Mouse (Mus musculus): ENCODE data around the gene Stab1. TPM values are rescaled to one million over a fixed set of nuclear protein-coding genes. Genes with fewer than 3 reads are reported as not detected.
A peak's percentile ranks its signal among the peaks of the same experiment; 100 is the strongest.

Stab1 gene
- polyA plus RNA-seq, 1 experiment from 2014 or later = 36.6 TPM

- WGBS = 59% methylated on average over 2 of the region's 2 CpGs
These were observed 3.4 kb downstream of the Stab1 start for GRCm38 (mm10) chr14:31165010-31165409.

GRCm38 (mm10) chr14:31164067-31164466 lies 4.4 kb downstream of the Stab1 start:
- peaks cover 17% of the 10 kb centered on the region for H3K4me1 ChIP-seq (ENCODE audit: control insufficient read depth, insufficient read depth, low read length)
- H3K4me2 ChIP-seq (ENCODE audit: low read depth, low read length) = no peak overlapping the region
- H3K36me3 ChIP-seq (ENCODE audit: control insufficient read depth, insufficient read depth) = no peaks in the 10 kb centered on the region
- WGBS = 35% methylated on average over 8 of the region's 8 CpGs
- no peak for ATAC-seq (replicated peaks; ENCODE audit: extremely low read depth, insufficient read depth, low FRiP score)
- H3K27me3 ChIP-seq (ENCODE audit: control insufficient read depth, insufficient read depth, low read length) = no peaks in the 10 kb centered on the region
- H3K9me3 ChIP-seq (replicated peaks; ENCODE audit: control insufficient read depth, low read length) = no peaks in the 10 kb centered on the region
- H3K4me3 ChIP-seq (ENCODE audit: low read length) = no peak overlapping the region
- no peak overlapping the region for H3K9ac ChIP-seq (ENCODE audit: low read length)
- H3K27ac ChIP-seq (ENCODE audit: low read length) = peak overlapping the region; percentile 37; the same call in 1 of the 2 replicates

More at GRCm38 (mm10) chr14:31165010-31165409, 3.4 kb downstream of the Stab1 start:
- H3K36me3 ChIP-seq (ENCODE audit: control insufficient read depth, insufficient read depth) = no peaks in the 10 kb centered on the region; the same call in 1 of the 2 replicates
- no peak overlapping the region for H3K27ac ChIP-seq (ENCODE audit: low read length)
- no peak overlapping the region for H3K9ac ChIP-seq (ENCODE audit: low read length)
- no peak overlapping the region for H3K4me2 ChIP-seq (ENCODE audit: low read depth, low read length)
- H3K27me3 ChIP-seq (ENCODE audit: control insufficient read depth, insufficient read depth, low read length) = no peaks in the 10 kb centered on the region
- no peak overlapping the region for H3K4me3 ChIP-seq (ENCODE audit: low read length)
- ATAC-seq (replicated peaks; ENCODE audit: extremely low read depth, insufficient read depth, low FRiP score) = no peak
- H3K4me1 ChIP-seq (ENCODE audit: control insufficient read depth, insufficient read depth, low read length) = peaks cover 19% of the 10 kb centered on the region
- H3K9me3 ChIP-seq (replicated peaks; ENCODE audit: control insufficient read depth, low read length) = no peaks in the 10 kb centered on the region

GRCm38 (mm10) chr14:31161638-31162037 lies 6.8 kb downstream of the Stab1 start:
- Histone ChIP-seq H3K4me3 (ENCODE audit: low read length) (no peak overlapping the region), H3K9ac (ENCODE audit: low read length) (no peak overlapping the region), H3K4me2 (ENCODE audit: low read depth, low read length) (no peak overlapping the region), H3K36me3 (ENCODE audit: control insufficient read depth, insufficient read depth) (no peaks in the 10 kb centered on the region), H3K27ac (ENCODE audit: low read length) (no peak overlapping the region), H3K4me1 (ENCODE audit: control insufficient read depth, insufficient read depth, low read length) (peaks cover 17% of the 10 kb centered on the region), H3K27me3 (ENCODE audit: control insufficient read depth, insufficient read depth, low read length) (no peaks in the 10 kb centered on the region), H3K9me3 (replicated peaks; ENCODE audit: control insufficient read depth, low read length) (no peaks in the 10 kb centered on the region)
- 76% methylated on average over 10 of the region's 10 CpGs for WGBS
- no peak for ATAC-seq (replicated peaks; ENCODE audit: extremely low read depth, insufficient read depth, low FRiP score)

GRCm38 (mm10) chr14:31161191-31161590 lies 7.2 kb downstream of the Stab1 start:
- Histone ChIP-seq H3K36me3 (ENCODE audit: control insufficient read depth, insufficient read depth) (no peaks in the 10 kb centered on the region), H3K4me1 (ENCODE audit: control insufficient read depth, insufficient read depth, low read length) (peaks cover 17% of the 10 kb centered on the region), H3K9me3 (replicated peaks; ENCODE audit: control insufficient read depth, low read length) (no peaks in the 10 kb centered on the region), H3K4me2 (ENCODE audit: low read depth, low read length) (no peak overlapping the region), H3K4me3 (ENCODE audit: low read length) (no peak overlapping the region), H3K9ac (ENCODE audit: low read length) (no peak overlapping the region), H3K27ac (ENCODE audit: low read length) (no peak overlapping the region), H3K27me3 (ENCODE audit: control insufficient read depth, insufficient read depth, low read length) (no peaks in the 10 kb centered on the region)
- ATAC-seq (replicated peaks; ENCODE audit: extremely low read depth, insufficient read depth, low FRiP score) = no peak
- WGBS = 81% methylated on average over 7 of the region's 7 CpGs

GRCm38 (mm10) chr14:31160196-31161150 lies 8.0 kb downstream of the Stab1 start:
- no peak overlapping the region for H3K4me3 ChIP-seq (ENCODE audit: low read length)
- H3K4me1 ChIP-seq (ENCODE audit: control insufficient read depth, insufficient read depth, low read length) = peaks cover 14% of the 10 kb centered on the region
- ATAC-seq (replicated peaks; ENCODE audit: extremely low read depth, insufficient read depth, low FRiP score) = no peak
- no peaks in the 10 kb centered on the region for H3K9me3 ChIP-seq (replicated peaks; ENCODE audit: control insufficient read depth, low read length)
- no peak overlapping the region for H3K4me2 ChIP-seq (ENCODE audit: low read depth, low read length)
- no peak overlapping the region for H3K9ac ChIP-seq (ENCODE audit: low read length)
- WGBS = 58% methylated on average over 27 of the region's 27 CpGs
- H3K36me3 ChIP-seq (ENCODE audit: control insufficient read depth, insufficient read depth) = no peaks in the 10 kb centered on the region
- no peaks in the 10 kb centered on the region for H3K27me3 ChIP-seq (ENCODE audit: control insufficient read depth, insufficient read depth, low read length)
- H3K27ac ChIP-seq (ENCODE audit: low read length) = no peak overlapping the region

- no peak for ATAC-seq (replicated peaks; ENCODE audit: extremely low read depth, insufficient read depth, low FRiP score)
- Histone ChIP-seq H3K4me1 (ENCODE audit: control insufficient read depth, insufficient read depth, low read length) (no peaks in the 10 kb centered on the region), H3K27me3 (ENCODE audit: control insufficient read depth, insufficient read depth, low read length) (no peaks in the 10 kb centered on the region), H3K36me3 (ENCODE audit: control insufficient read depth, insufficient read depth) (peaks cover 19% of the 10 kb centered on the region), H3K9ac (ENCODE audit: low read length) (no peak overlapping the region), H3K4me2 (ENCODE audit: low read depth, low read length) (no peak overlapping the region), H3K4me3 (ENCODE audit: low read length) (no peak overlapping the region), H3K9me3 (replicated peaks; ENCODE audit: control insufficient read depth, low read length) (0 out of 2 replicates have a peak, but pooled peaks cover 6% of the 10 kb centered on the region), H3K27ac (ENCODE audit: low read length) (no peak overlapping the region)
- 92% methylated on average over 11 of the region's 11 CpGs for WGBS
These were observed 22.7 kb downstream of the Stab1 start for GRCm38 (mm10) chr14:31145694-31146093.

GRCm38 (mm10) chr14:31141011-31141410 lies 27.4 kb downstream of the Stab1 start:
- Histone ChIP-seq H3K27ac (ENCODE audit: low read length) (no peak overlapping the region), H3K9me3 (replicated peaks; ENCODE audit: control insufficient read depth, low read length) (0 out of 2 replicates have a peak, but pooled peaks cover 6% of the 10 kb centered on the region), H3K36me3 (ENCODE audit: control insufficient read depth, insufficient read depth) (peaks cover 54% of the 10 kb centered on the region), H3K4me2 (ENCODE audit: low read depth, low read length) (no peak overlapping the region), H3K9ac (ENCODE audit: low read length) (no peak overlapping the region), H3K4me1 (ENCODE audit: control insufficient read depth, insufficient read depth, low read length) (peaks cover 2% of the 10 kb centered on the region; the same call in 1 of the 2 replicates), H3K4me3 (ENCODE audit: low read length) (no peak overlapping the region), H3K27me3 (ENCODE audit: control insufficient read depth, insufficient read depth, low read length) (no peaks in the 10 kb centered on the region)
- no peak for ATAC-seq (replicated peaks; ENCODE audit: extremely low read depth, insufficient read depth, low FRiP score)
- 93% methylated on average over 14 of the region's 14 CpGs for WGBS

GRCm38 (mm10) chr14:31140141-31140540 lies 28.3 kb downstream of the Stab1 start:
- Histone ChIP-seq H3K4me1 (ENCODE audit: control insufficient read depth, insufficient read depth, low read length) (peaks cover 2% of the 10 kb centered on the region; the same call in 1 of the 2 replicates), H3K4me2 (ENCODE audit: low read depth, low read length) (no peak overlapping the region), H3K36me3 (ENCODE audit: control insufficient read depth, insufficient read depth) (peaks cover 63% of the 10 kb centered on the region), H3K27ac (ENCODE audit: low read length) (no peak overlapping the region), H3K4me3 (ENCODE audit: low read length) (no peak overlapping the region), H3K9me3 (replicated peaks; ENCODE audit: control insufficient read depth, low read length) (0 out of 2 replicates have a peak, but pooled peaks cover 6% of the 10 kb centered on the region), H3K9ac (ENCODE audit: low read length) (no peak overlapping the region), H3K27me3 (ENCODE audit: control insufficient read depth, insufficient read depth, low read length) (no peaks in the 10 kb centered on the region)
- 91% methylated on average over 15 of the region's 15 CpGs for WGBS
- ATAC-seq (replicated peaks; ENCODE audit: extremely low read depth, insufficient read depth, low FRiP score) = no peak

- Histone ChIP-seq H3K9ac (ENCODE audit: low read length) (no peak overlapping the region), H3K9me3 (replicated peaks; ENCODE audit: control insufficient read depth, low read length) (0 out of 2 replicates have a peak, but pooled peaks cover 6% of the 10 kb centered on the region), H3K27me3 (ENCODE audit: control insufficient read depth, insufficient read depth, low read length) (no peaks in the 10 kb centered on the region), H3K36me3 (ENCODE audit: control insufficient read depth, insufficient read depth) (peaks cover 66% of the 10 kb centered on the region), H3K27ac (ENCODE audit: low read length) (no peak overlapping the region), H3K4me3 (ENCODE audit: low read length) (no peak overlapping the region), H3K4me2 (ENCODE audit: low read depth, low read length) (no peak overlapping the region), H3K4me1 (ENCODE audit: control insufficient read depth, insufficient read depth, low read length) (peaks cover 2% of the 10 kb centered on the region; the same call in 1 of the 2 replicates)
- 74% methylated on average over 12 of the region's 12 CpGs for WGBS
- no peak for ATAC-seq (replicated peaks; ENCODE audit: extremely low read depth, insufficient read depth, low FRiP score)
These were observed 28.8 kb downstream of the Stab1 start for GRCm38 (mm10) chr14:31139666-31140065.

All from heart, embryonic 16.5 days (tissue).